Mouse (Mus musculus) left cerebral cortex, adult 2 months (tissue): Measurements from ENCODE around the gene Rab40c. TPM values are rescaled to one million over a fixed set of nuclear protein-coding genes. Genes with fewer than 3 reads are reported as not detected.
A peak's percentile ranks its signal among the peaks of the same experiment; 100 is the strongest.

ENCODE experiments used
- DNase-seq, 2 experiments: peaks; one replicate each; pipeline ENCODE4 v3.0.0; 2021 to 2022; ENCODE audit warnings: low spot score in 2 of 2, mixed read lengths in 1 of 2; ENCODE audit errors: extremely low spot score in 1 of 2
- H3K27ac ChIP-seq: fragments of 200-600 bp; 2 replicates; pipeline ENCODE4 v1.8.1; 2022
- H3K4me3 ChIP-seq: fragments of 200-600 bp; 2 replicates; pipeline ENCODE4 v1.8.1; 2022
- CTCF ChIP-seq: fragments of 200-600 bp; IDR thresholded peaks from 2 replicates; pipeline ENCODE4 v1.8.1; 2022; ENCODE audit warnings: antibody characterized with exemption, mild to moderate bottlenecking, moderate library complexity
- intact Hi-C: fragments of 180-260 bp; cut with DNase I; formaldehyde crosslinking; loops from one replicate; pipeline ENCODE4 v1.15.1; 2025
- total RNA-seq, 2 experiments: library from RNA; stranded (reverse); gene quantifications; 2 replicates each; pipeline ENCODE4 v1.2.3; 2021

Rab40c gene
- total RNA-seq, 2 experiments from 2014 or later, result 46.4 to 47.2 TPM

GRCm38 (mm10) chr17:25836397-25837075 lies 83.0 kb downstream of the Rab40c start:
- peak overlapping the region; percentile 96 for H3K27ac ChIP-seq
- no peak for DNase-seq
- H3K4me3 ChIP-seq, result peak overlapping the region; percentile 66
- TF ChIP-seq CTCF, result no peak
- intact Hi-C loops, result no loop called here

GRCm38 (mm10) chr17:25835816-25836215 lies 83.7 kb downstream of the Rab40c start:
- no peak for TF ChIP-seq CTCF
- Histone ChIP-seq H3K27ac (peak overlapping the region; percentile 96), H3K4me3 (peak overlapping the region; percentile 66)
- DNase-seq, result no peak
- intact Hi-C loops, result no loop called here

- DNase-seq, result no peak
- Histone ChIP-seq H3K27ac (no peak overlapping the region), H3K4me3 (no peak overlapping the region)
- TF ChIP-seq CTCF, result no peak
- intact Hi-C loops, result no loop called here
These were observed 84.2 kb downstream of the Rab40c start for GRCm38 (mm10) chr17:25835301-25835700.

DNA sequence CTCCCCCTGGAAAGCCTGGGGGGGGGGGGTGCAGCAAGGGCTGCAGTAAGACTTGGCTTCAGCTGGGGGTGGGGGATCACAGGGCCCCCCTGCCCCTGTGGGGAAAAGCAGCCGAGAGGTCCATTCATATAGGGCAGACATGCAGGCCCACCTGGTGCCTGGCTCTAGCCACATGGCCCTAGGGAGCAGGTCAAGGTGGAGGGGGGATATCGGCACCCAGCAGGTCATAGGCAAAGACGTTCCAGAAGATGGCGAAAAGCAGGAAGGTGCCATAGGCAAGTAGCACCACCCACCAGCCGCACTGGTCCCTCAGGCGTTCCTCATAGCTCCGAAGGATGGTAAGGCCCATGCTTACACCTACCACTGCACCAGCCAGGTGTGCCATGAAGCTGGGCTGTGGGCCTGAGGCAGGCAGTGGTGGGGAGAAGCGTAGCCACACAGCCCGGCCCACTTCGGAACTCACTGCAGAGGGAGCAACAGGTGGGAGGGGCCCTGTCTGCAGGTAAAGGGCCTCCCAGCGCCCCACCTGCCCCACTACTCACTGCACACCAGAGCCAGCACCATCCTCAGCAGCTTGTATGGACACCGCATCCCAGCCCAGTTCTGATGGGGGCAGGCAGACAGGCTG lies 84.8 kb downstream of the Rab40c start:
- TF ChIP-seq CTCF, result no peak
- DNase-seq, result no peak
- intact Hi-C loops, result no loop called here
- Histone ChIP-seq H3K4me3 (peak overlapping the region; percentile 72), H3K27ac (no peak overlapping the region; the same call in 1 of the 2 replicates)

- Histone ChIP-seq H3K4me3 (peak overlapping the region; percentile 72), H3K27ac (peak overlapping the region; percentile 99)
- intact Hi-C loops, result no loop called here
- no peak for TF ChIP-seq CTCF
- DNase-seq, result no peak
These were observed 85.4 kb downstream of the Rab40c start for GRCm38 (mm10) chr17:25833961-25834594.

GRCm38 (mm10) chr17:25833291-25833663 lies 86.2 kb downstream of the Rab40c start, which contains the start of gene Stub1:
Gene Stub1 (minus strand): TSS chr17:25833404.
- DNase-seq, result peak; percentile 79 to 80
- Histone ChIP-seq H3K4me3 (peak within 1 kb of the TSS; percentile 72), H3K27ac (peak within 1 kb of the TSS; percentile 99)
- no peak for TF ChIP-seq CTCF
- intact Hi-C loops, result no loop called here

DNA sequence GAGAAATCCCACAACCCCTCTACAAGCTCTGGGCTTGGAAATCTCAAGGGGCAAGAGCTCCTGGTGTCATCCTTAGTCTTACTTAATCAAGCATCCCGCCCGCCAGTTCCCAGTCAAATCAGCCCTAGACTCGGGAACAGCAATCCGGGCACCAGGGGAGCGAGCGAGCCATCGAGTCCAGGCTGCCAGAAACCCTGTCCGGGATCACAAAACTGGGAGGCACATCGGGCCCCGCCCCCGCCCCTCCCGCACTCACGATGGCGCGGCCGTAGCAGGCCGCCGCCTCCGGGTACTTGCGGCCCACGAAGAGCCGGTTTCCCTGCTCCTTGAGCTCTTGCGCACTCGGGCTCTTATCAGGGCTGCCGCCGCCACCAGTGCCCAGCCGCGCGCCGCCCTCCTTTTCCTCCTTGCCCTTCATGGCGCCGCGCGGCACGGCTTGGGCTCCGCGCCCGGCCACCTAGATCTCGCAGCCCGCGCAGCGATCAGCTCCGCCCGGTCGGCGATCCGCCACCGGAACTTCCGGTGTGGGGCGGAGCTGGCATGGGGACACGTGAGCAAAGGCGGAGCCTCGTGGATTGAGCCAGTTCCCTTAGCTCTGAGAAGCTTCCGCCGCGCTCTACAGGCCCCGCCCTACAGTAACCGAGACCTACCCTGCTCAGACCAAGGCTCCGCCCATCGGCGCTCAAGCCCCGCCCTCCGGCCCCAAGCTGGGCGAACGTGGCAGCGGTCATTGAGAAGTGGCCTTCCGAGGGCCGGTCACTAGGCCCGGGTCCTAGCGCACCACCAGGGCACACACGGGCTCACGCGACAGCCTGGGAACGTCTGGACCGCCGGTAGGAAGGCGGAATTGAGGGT lies 86.9 kb downstream of the Rab40c start:
- intact Hi-C loops, result no loop called here
- TF ChIP-seq CTCF, result no peak
- peak overlapping the region; percentile 99 for H3K27ac ChIP-seq
- peak; percentile 97 to 98 for DNase-seq
- H3K4me3 ChIP-seq, result peak overlapping the region; percentile 72

Other genes with a start within 250 kb of the Rab40c start
- gene Gng13, start 202.6 kb downstream of the Rab40c start, total RNA-seq, result 100 to 1,000 TPM; 146 to 168 TPM
- gene Chtf18, start 192.3 kb downstream of the Rab40c start, total RNA-seq, result 1 to 10 TPM; 1.3 to 1.4 TPM
- 10 to 100 TPM; 55.6 to 57.4 TPM for gene Rpusd1, start 192.1 kb downstream of the Rab40c start, total RNA-seq
- gene Mslnl, start 183.7 kb downstream of the Rab40c start, total RNA-seq, result under 1 TPM; 0.45 to 0.47 TPM
- 1 to 10 TPM; 3.1 to 3.9 TPM for gene Msln, start 165.3 kb downstream of the Rab40c start, total RNA-seq
- gene Narfl, start 146.0 kb downstream of the Rab40c start, total RNA-seq, result 10 to 100 TPM; 32.4 to 33.2 TPM
- gene Haghl, start 134.1 kb downstream of the Rab40c start, total RNA-seq, result 100 to 1,000 TPM; 112 to 123 TPM
- gene Ccdc78, start 133.1 kb downstream of the Rab40c start, total RNA-seq, result not detected
- gene Fam173a, start 126.8 kb downstream of the Rab40c start, total RNA-seq, result 10 to 100 TPM; 84.9 to 85.1 TPM
- gene AC134908.4, start 124.1 kb downstream of the Rab40c start, total RNA-seq, result 1 to 10 TPM in 1 of 2 experiments, not detected in 1; 1.4 TPM
- gene Metrn, start 122.6 kb downstream of the Rab40c start, total RNA-seq, result 10 to 100 TPM; 72.3 to 88.2 TPM
- gene Fbxl16, start 110.6 kb downstream of the Rab40c start, total RNA-seq, result 100 to 1,000 TPM; 644 to 656 TPM
- gene Wdr24, start 96.1 kb downstream of the Rab40c start, total RNA-seq, result 10 to 100 TPM; 26.8 to 30.9 TPM
- 10 to 100 TPM; 55.1 to 55.6 TPM for gene Jmjd8, start 90.9 kb downstream of the Rab40c start, total RNA-seq
- gene Stub1, start 86.3 kb downstream of the Rab40c start, total RNA-seq, result 100 to 1,000 TPM; 162 to 171 TPM
- gene Rhbdl1, start 82.4 kb downstream of the Rab40c start, total RNA-seq, result 10 to 100 TPM; 36.3 to 39.6 TPM
- 10 to 100 TPM; 23.0 to 25.1 TPM for gene Gm20683, start 78.0 kb downstream of the Rab40c start, total RNA-seq
- gene Rhot2, start 74.9 kb downstream of the Rab40c start, total RNA-seq, result 100 to 1,000 TPM; 103 to 105 TPM
- gene Wdr90, start 58.2 kb downstream of the Rab40c start, total RNA-seq, result 10 to 100 TPM; 34.9 to 36.8 TPM
- 10 to 100 TPM; 17.8 to 25.7 TPM for gene Mcrip2, start 51.0 kb downstream of the Rab40c start, total RNA-seq
- 10 to 100 TPM; 37.8 to 38.1 TPM for gene Mettl26, start 44.7 kb downstream of the Rab40c start, total RNA-seq
- gene Wfikkn1, start 38.9 kb downstream of the Rab40c start, total RNA-seq, result 1 to 10 TPM; 1.7 TPM
- 100 to 1,000 TPM in 1 of 2 experiments, 10 to 100 TPM in 1; 96.5 to 118 TPM for gene Pigq, start 25.2 kb upstream of the Rab40c start, total RNA-seq
- gene Nhlrc4, start 25.2 kb upstream of the Rab40c start, total RNA-seq, result under 1 TPM; 0.20 to 0.87 TPM
- gene A930017K11Rik, start 32.8 kb upstream of the Rab40c start, total RNA-seq, result under 1 TPM; 0.26 to 0.27 TPM
- 10 to 100 TPM; 53.9 to 59.3 TPM for gene Capn15, start 66.1 kb upstream of the Rab40c start, total RNA-seq
- 100 to 1,000 TPM; 114 to 119 TPM for gene Rab11fip3, start 149.8 kb upstream of the Rab40c start, total RNA-seq
- 10 to 100 TPM; 28.5 to 31.5 TPM for gene Decr2, start 170.6 kb upstream of the Rab40c start, total RNA-seq
- 1 to 10 TPM; 3.6 to 4.2 TPM for gene Nme4, start 175.9 kb upstream of the Rab40c start, total RNA-seq
- gene Tmem8, start 193.6 kb upstream of the Rab40c start, total RNA-seq, result 10 to 100 TPM; 14.3 to 14.7 TPM
- 10 to 100 TPM; 67.8 to 68.0 TPM for gene Mrpl28, start 203.8 kb upstream of the Rab40c start, total RNA-seq
- gene Axin1, start 219.0 kb upstream of the Rab40c start, total RNA-seq, result 10 to 100 TPM; 25.9 to 29.7 TPM